10 mouse cellular contexts compared by ENCODE assay signal in the genomic region with DNA sequence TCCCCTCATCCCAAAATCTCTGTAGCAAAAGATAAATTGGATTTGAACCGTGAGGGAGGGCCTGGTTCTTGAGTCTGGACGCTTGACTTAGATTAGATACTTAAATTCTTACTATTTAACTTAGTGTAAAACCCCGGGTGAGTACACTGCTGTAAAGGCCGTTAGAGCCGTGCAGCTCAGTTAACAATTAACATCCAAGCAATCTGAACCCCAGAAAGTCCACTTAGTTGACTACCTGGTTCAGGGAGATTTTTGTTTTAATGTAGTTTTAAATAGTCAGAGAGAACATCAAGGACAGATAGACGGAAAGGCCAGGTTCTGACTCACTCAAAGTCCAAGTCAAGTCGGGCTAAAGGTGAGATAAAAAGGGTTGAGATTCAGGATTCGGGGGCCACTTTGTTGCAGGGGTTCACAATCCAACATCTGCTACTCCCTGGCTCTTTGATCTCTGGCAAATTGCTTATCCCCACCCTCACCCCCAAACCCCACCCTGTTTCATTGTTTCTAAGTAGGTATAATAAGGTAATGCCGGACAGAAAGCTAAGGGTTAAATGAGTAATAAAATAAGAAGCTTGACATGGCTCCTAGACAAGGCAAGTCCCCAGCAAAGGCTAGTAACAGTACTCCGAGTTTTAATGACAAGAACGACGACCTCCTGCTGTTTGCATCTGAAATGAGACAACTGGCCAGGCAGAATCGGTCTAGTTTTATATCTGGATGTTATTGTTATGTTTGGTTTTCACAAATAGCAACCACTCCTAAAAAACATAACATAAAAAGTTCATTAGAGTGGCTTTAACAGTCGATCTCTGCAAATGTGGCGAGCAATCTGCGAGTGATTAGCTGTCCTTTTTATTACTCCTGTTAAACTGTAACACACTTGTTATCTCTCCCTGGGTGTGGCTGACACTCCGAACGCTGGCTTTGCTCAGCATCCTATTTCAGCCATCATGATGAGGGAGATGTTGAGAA. TPM values are rescaled to one million over a fixed set of nuclear protein-coding genes. Genes with fewer than 3 reads are reported as not detected.
A peak's percentile ranks its signal among the peaks of the same experiment; 100 is the strongest.
DNase-seq lines count a peak whose midpoint lies in the region; ATAC-seq and TF ChIP-seq lines count a peak whose summit lies in the region.
"Had no signal": no experiment of that assay in that cellular context is flagged by ENCODE, and none has a peak within 500 bp of the region (broad histone marks: within the 10 kb centered on the region; RNA-seq: fewer than 3 reads in every experiment).

No protein-coding gene starts in this region.

- no peak overlapping the region for H3K4me3 ChIP-seq in lung, postnatal 0 days (ENCODE audit: low read depth, low read length)
- no peak overlapping the region for H3K4me3 ChIP-seq in heart, embryonic 16.5 days (ENCODE audit: low read length)
- no peak overlapping the region for H3K4me3 ChIP-seq in kidney, embryonic 15.5 days (replicated peaks)
- H3K4me3 ChIP-seq in liver, postnatal 0 days (ENCODE audit: low read depth, low read length) = no peak overlapping the region

- WGBS in lung, postnatal 0 days = 37% methylated on average over 18 of the region's 18 CpGs
- WGBS in heart, embryonic 16.5 days = 29% methylated on average over 18 of the region's 18 CpGs
- WGBS in kidney, embryonic 15.5 days = 15% methylated on average over 18 of the region's 18 CpGs
- 36% methylated on average over 18 of the region's 18 CpGs for WGBS in liver, postnatal 0 days (ENCODE audit: insufficient replicate concordance)

- H3K9me3 ChIP-seq in lung, postnatal 0 days (ENCODE audit: low read length) = no peaks in the 10 kb centered on the region
- H3K9me3 ChIP-seq in heart, embryonic 16.5 days (replicated peaks; ENCODE audit: control insufficient read depth, low read length) = no peaks in the 10 kb centered on the region
- H3K9me3 ChIP-seq in kidney, embryonic 15.5 days (replicated peaks) = no peaks in the 10 kb centered on the region
- no peaks in the 10 kb centered on the region for H3K9me3 ChIP-seq in liver, postnatal 0 days (ENCODE audit: low read length)

- peak; percentile 29 for DNase-seq in lung, postnatal 0 days (ENCODE audit: low spot score)
- DNase-seq in lung, adult 18-20 months = no peak
- DNase-seq in liver, postnatal 0 days = no peak
- DNase-seq in gastrocnemius, postnatal 4 days (ENCODE audit: low spot score in 2 of 2) = no peak
- DNase-seq: adrenal gland, postnatal 36 days; cerebellum, postnatal 36 days had no signal

- no peak for TF ChIP-seq EP300 in lung, postnatal 0 days (IDR thresholded peaks at IDR 0.05)
- no peak for TF ChIP-seq EP300 in liver, postnatal 0 days (IDR thresholded peaks at IDR 0.05; ENCODE audit: low read depth)

- H3K36me3 ChIP-seq in lung, postnatal 0 days (ENCODE audit: insufficient read depth, low read length) = no peaks in the 10 kb centered on the region
- no peaks in the 10 kb centered on the region for H3K36me3 ChIP-seq in heart, embryonic 16.5 days (ENCODE audit: control insufficient read depth, insufficient read depth)
- H3K36me3 ChIP-seq in kidney, embryonic 15.5 days = no peaks in the 10 kb centered on the region
- H3K36me3 ChIP-seq in liver, postnatal 0 days (replicated peaks; ENCODE audit: insufficient read depth, low read length) = no peaks in the 10 kb centered on the region

- no peak for TF ChIP-seq CTCF in lung, postnatal 0 days (IDR thresholded peaks at IDR 0.05)
- TF ChIP-seq CTCF in liver, postnatal 0 days (IDR thresholded peaks at IDR 0.05; ENCODE audit: low read depth) = no peak

- H3K27ac ChIP-seq in lung, postnatal 0 days (ENCODE audit: low read length) = no peak overlapping the region
- peak overlapping the region; percentile 24; the same call in 1 of the 2 replicates for H3K27ac ChIP-seq in heart, embryonic 16.5 days (ENCODE audit: low read length)
- peak overlapping the region; percentile 59 for H3K27ac ChIP-seq in kidney, embryonic 15.5 days
- H3K27ac ChIP-seq in liver, postnatal 0 days (ENCODE audit: low read depth) = peak overlapping the region; percentile 52; the same call in 1 of the 2 replicates

- ATAC-seq in lung, postnatal 0 days = no peak
- no peak for ATAC-seq in heart, embryonic 16.5 days (replicated peaks; ENCODE audit: extremely low read depth, insufficient read depth, low FRiP score)
- peak; percentile 38; the same call in 1 of the 2 replicates for ATAC-seq in kidney, embryonic 15.5 days (replicated peaks; ENCODE audit: low FRiP score)
- ATAC-seq in liver, postnatal 0 days = no peak
- ATAC-seq in activated CD4-positive, CD25-positive, alpha-beta regulatory T cell, adult 4 months = no peak

- no peaks in the 10 kb centered on the region for H3K27me3 ChIP-seq in lung, postnatal 0 days (replicated peaks; ENCODE audit: insufficient read depth, low read length)
- H3K27me3 ChIP-seq in heart, embryonic 16.5 days (ENCODE audit: control insufficient read depth, insufficient read depth, low read length) = no peaks in the 10 kb centered on the region
- no peaks in the 10 kb centered on the region for H3K27me3 ChIP-seq in kidney, embryonic 15.5 days
- H3K27me3 ChIP-seq in liver, postnatal 0 days (ENCODE audit: insufficient read depth, low read length) = no peaks in the 10 kb centered on the region

- H3K4me1 ChIP-seq in lung, postnatal 0 days (ENCODE audit: insufficient read depth, low read depth, low read length) = peaks cover 16% of the 10 kb centered on the region; the same call in 1 of the 2 replicates
- peaks cover 38% of the 10 kb centered on the region for H3K4me1 ChIP-seq in heart, embryonic 16.5 days (ENCODE audit: control insufficient read depth, insufficient read depth, low read length)
- peaks cover 27% of the 10 kb centered on the region for H3K4me1 ChIP-seq in kidney, embryonic 15.5 days
- peaks cover 29% of the 10 kb centered on the region for H3K4me1 ChIP-seq in liver, postnatal 0 days (ENCODE audit: insufficient read depth)

- H3K4me2 ChIP-seq in lung, postnatal 0 days (replicated peaks; ENCODE audit: low read depth, low read length) = no peak overlapping the region
- H3K4me2 ChIP-seq in heart, embryonic 16.5 days (ENCODE audit: low read depth, low read length) = peak overlapping the region; percentile 17; the same call in 1 of the 2 replicates
- H3K4me2 ChIP-seq in kidney, embryonic 15.5 days = peak overlapping the region; percentile 12
- H3K4me2 ChIP-seq in liver, postnatal 0 days (ENCODE audit: low read depth, low read length) = peak overlapping the region; percentile 44
- H3K4me2 ChIP-seq: midbrain, embryonic 11.5 days had no signal

- H3K9ac ChIP-seq in lung, postnatal 0 days (replicated peaks; ENCODE audit: low read depth) = no peak overlapping the region
- no peak overlapping the region for H3K9ac ChIP-seq in heart, embryonic 16.5 days (ENCODE audit: low read length)
- no peak overlapping the region for H3K9ac ChIP-seq in kidney, embryonic 15.5 days
- no peak overlapping the region for H3K9ac ChIP-seq in liver, postnatal 0 days (replicated peaks)

RNA-seq across cellular contexts. Expression of a gene that starts 12.6 kb away (rescaled TPM):
- 92.9 and 100 TPM in 2 replicates for polyA plus RNA-seq in lung, postnatal 0 days (2015; fragmentation: Nextera tagmentation; extraction: Ambion mirVana)
- polyA plus RNA-seq in heart, embryonic 16.5 days (2015; fragmentation: Nextera tagmentation; extraction: Ambion mirVana) = 107 and 109 TPM in 2 replicates
- 80.1 and 85.6 TPM in 2 replicates for polyA plus RNA-seq in kidney, embryonic 15.5 days (2015; fragmentation: Nextera tagmentation; extraction: Ambion mirVana)
- 17.5 and 21.4 TPM in 2 replicates for polyA plus RNA-seq in liver, postnatal 0 days (2015; fragmentation: Nextera tagmentation; extraction: Ambion mirVana)
- 100 to 1,000 TPM; 113 to 128 TPM for polyA plus RNA-seq in activated CD4-positive, CD25-positive, alpha-beta regulatory T cell, adult 4 months (2017; shearing (Covaris generic))
- total RNA-seq in gastrocnemius, postnatal 4 days (2021) = 10 to 100 TPM; 76.6 to 85.1 TPM
